Mouse (Mus musculus) lung, embryonic 14.5 days (tissue): ENCODE results near the gene Clcn2. TPM values are rescaled to one million over a fixed set of nuclear protein-coding genes. Genes with fewer than 3 reads are reported as not detected.

Experiments used
- ATAC-seq: fragments of 200-750 bp; cut with Nextera tagmentation; 2 replicates; pipeline ENCODE4 v1.8.0; 2017; ENCODE audit warnings: mild to moderate bottlenecking, moderate TSS enrichment, moderate library complexity; ENCODE audit not compliant: insufficient read depth
- DNase-seq: peaks from one replicate; pipeline ENCODE4 v3.0.0-alpha.2; 2015
- H3K27ac ChIP-seq: fragments of 300-500 bp; sonication (generic); 2 replicates; pipeline ENCODE4 v1.5.1; 2014; ENCODE audit warnings: low read depth, mild to moderate bottlenecking, moderate library complexity
- H3K27me3 ChIP-seq: fragments of 300-500 bp; sonication (generic); 2 replicates; pipeline ENCODE4 v1.6.1; 2014; ENCODE audit warnings: low read length, control low read depth; ENCODE audit not compliant: insufficient read depth
- H3K36me3 ChIP-seq: fragments of 300-500 bp; sonication (generic); 2 replicates; pipeline ENCODE4 v1.6.1; 2014; ENCODE audit warnings: control low read depth; ENCODE audit not compliant: insufficient read depth
- H3K4me1 ChIP-seq: fragments of 300-500 bp; sonication (generic); 2 replicates; pipeline ENCODE4 v1.6.1; 2014; ENCODE audit warnings: antibody characterized with exemption, control low read depth; ENCODE audit not compliant: insufficient read depth
- H3K4me2 ChIP-seq: fragments of 300-500 bp; sonication (generic); 2 replicates; pipeline ENCODE4 v1.6.1; 2014; ENCODE audit warnings: mild to moderate bottlenecking
- H3K4me3 ChIP-seq: fragments of 300-500 bp; sonication (generic); 2 replicates; pipeline ENCODE4 v1.5.1; 2014; ENCODE audit warnings: low read depth, low read length
- H3K9ac ChIP-seq: fragments of 300-500 bp; sonication (generic); 2 replicates; pipeline ENCODE4 v1.6.1; 2014
- H3K9me3 ChIP-seq: fragments of 300-500 bp; sonication (generic); 2 replicates; pipeline ENCODE4 v1.6.1; 2016; ENCODE audit warnings: low read depth, low read length, control low read depth
- CTCF ChIP-seq: IDR thresholded peaks from 2 replicates; pipeline ENCODE4 v1.5.1; 2016; ENCODE audit warnings: antibody characterized with exemption, low read depth
- WGBS: fragments of 180-500 bp; shearing (Covaris S2); extraction: QIAGEN DNeasy Blood & Tissue Kit; methylation state at CpG from one replicate; pipeline ENCODE4 v1.1.7; 2014; 5-methylcytosine and 5-hydroxymethylcytosine counted together
- polyA plus RNA-seq: library from polyadenylated mRNA; unstranded; fragments of >200 nt; fragmentation: Nextera tagmentation; extraction: Ambion mirVana; gene quantifications from 2 replicates; pipeline ENCODE4 v1.2.1, GENCODE M21; 2014

The Clcn2 gene
- polyA plus RNA-seq, 1 experiment from 2014 or later, result 10.1 TPM

DNA sequence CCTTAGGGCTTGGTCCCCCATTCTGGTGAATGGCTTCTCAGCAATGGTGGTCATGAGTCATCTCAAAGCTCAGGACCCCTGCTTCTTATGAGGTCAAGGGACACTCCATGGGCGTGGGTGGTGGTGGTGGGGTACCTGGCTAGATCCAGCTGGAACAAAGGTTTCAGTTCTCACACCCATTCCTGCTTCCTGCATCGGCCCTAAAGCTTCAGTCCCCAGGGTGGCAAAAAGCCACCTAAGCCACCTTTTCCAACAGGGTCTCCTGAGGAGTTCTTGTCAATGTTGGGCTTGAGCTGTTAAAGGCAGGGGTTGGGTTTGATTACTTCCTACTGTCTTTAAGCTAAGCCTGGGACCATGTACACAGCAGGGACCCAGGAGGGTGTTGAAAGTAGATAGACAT is 2.4 kb downstream of the Clcn2 start:
- H3K4me2 ChIP-seq, result peak overlapping the region; percentile 89
- H3K9me3 ChIP-seq, result no peaks in the 10 kb centered on the region
- peaks cover 23% of the 10 kb centered on the region for H3K36me3 ChIP-seq
- WGBS, result 61% methylated on average over 2 of the region's 2 CpGs
- DNase-seq, result no peak
- peaks cover 9% of the 10 kb centered on the region for H3K4me1 ChIP-seq
- peak overlapping the region; percentile 67 for H3K9ac ChIP-seq
- H3K4me3 ChIP-seq, result peak overlapping the region; percentile 61
- H3K27me3 ChIP-seq, result no peaks in the 10 kb centered on the region
- no peak for TF ChIP-seq CTCF
- ATAC-seq, result no peak
- no peak overlapping the region for H3K27ac ChIP-seq

DNA sequence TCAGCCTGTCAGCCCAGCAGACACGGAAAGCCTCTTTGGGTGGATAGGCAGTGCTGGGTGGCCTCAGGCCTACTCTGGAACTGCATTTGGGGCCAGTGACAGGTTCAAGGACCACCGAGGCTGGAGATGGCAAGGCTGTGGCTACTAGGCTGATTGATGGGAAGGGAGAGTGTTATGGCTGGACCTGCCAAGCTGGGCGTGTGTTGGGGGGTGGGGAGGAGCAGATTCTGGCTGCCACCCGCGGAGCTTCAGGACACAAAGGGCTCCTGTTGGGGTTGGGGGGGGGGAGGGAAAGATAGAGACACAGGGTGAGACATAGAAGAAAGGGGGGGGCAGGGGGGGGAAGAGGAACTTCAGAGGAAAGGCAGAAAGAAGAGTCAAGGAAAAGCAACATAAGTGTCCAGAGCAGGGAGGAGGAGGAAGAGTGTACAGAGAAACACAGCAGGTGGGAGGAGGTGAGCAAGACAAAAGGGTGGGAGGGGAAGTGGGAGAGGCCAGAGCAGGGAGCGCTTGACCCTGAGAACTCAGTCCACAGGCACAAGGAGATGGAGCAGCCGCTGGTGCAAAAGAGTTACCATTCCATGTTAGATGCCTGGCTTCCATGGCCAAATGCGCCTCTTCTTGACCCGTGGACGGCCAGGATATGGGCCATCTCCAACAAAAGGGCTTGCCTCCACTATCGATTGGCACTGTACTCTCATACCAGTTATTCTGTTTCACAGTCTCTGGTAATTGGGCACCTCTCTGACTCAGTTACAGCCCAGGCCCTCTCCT is 3.1 kb downstream of the Clcn2 start:
- 34% methylated on average over 11 of the region's 11 CpGs for WGBS

GRCm38 (mm10) chr16:20712889-20713288 is 4.7 kb downstream of the Clcn2 start:
- Histone ChIP-seq H3K4me2 (no peak overlapping the region), H3K9ac (no peak overlapping the region), H3K36me3 (peaks cover 26% of the 10 kb centered on the region), H3K27ac (no peak overlapping the region), H3K27me3 (no peaks in the 10 kb centered on the region), H3K4me1 (peaks cover 9% of the 10 kb centered on the region), H3K9me3 (no peaks in the 10 kb centered on the region), H3K4me3 (no peak overlapping the region)
- no peak for ATAC-seq
- no peak for DNase-seq
- no peak for TF ChIP-seq CTCF
- 81% methylated on average over 7 of the region's 7 CpGs for WGBS

More for the DNA sequence above, 3.1 kb downstream of the Clcn2 start:
- peak overlapping the region; percentile 89 for H3K4me2 ChIP-seq
- peak overlapping the region; percentile 61 for H3K4me3 ChIP-seq
- H3K4me1 ChIP-seq, result peaks cover 9% of the 10 kb centered on the region
- no peak for TF ChIP-seq CTCF
- no peak overlapping the region; the same call in 1 of the 2 replicates for H3K9ac ChIP-seq
- H3K27ac ChIP-seq, result no peak overlapping the region
- DNase-seq (no peak), ATAC-seq (no peak)
- no peaks in the 10 kb centered on the region for H3K9me3 ChIP-seq
- no peaks in the 10 kb centered on the region for H3K27me3 ChIP-seq
- H3K36me3 ChIP-seq, result peaks cover 22% of the 10 kb centered on the region

GRCm38 (mm10) chr16:20712190-20712589 is 5.4 kb downstream of the Clcn2 start:
- ATAC-seq (no peak), DNase-seq (no peak)
- H3K36me3 ChIP-seq, result peaks cover 31% of the 10 kb centered on the region
- no peak overlapping the region for H3K9ac ChIP-seq
- no peak for TF ChIP-seq CTCF
- peaks cover 9% of the 10 kb centered on the region for H3K4me1 ChIP-seq
- no peaks in the 10 kb centered on the region for H3K27me3 ChIP-seq
- no peak overlapping the region for H3K27ac ChIP-seq
- no peak overlapping the region for H3K4me2 ChIP-seq
- WGBS, result 78% methylated on average over 9 of the region's 9 CpGs
- no peak overlapping the region for H3K4me3 ChIP-seq
- no peaks in the 10 kb centered on the region for H3K9me3 ChIP-seq

DNA sequence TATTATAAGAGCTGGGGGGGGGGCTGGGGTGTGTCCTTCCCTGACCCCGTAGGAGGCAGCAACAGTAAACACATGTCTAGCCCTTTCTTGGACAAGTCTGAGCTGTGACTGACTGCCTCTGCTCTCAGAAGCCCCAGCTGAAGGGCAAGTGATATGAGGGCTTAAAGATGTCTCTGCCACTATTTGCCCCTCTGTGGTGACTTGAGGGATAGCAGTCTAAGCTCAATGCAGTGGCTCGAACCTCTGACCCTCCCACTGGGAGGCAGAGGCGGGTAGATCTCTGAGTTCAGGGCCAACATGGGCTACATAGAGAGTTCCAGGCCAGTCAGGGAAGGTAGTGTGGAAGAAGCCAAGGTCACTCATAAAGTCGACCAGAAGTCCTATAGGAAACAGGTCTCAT is 6.7 kb downstream of the Clcn2 start:
- no peaks in the 10 kb centered on the region for H3K27me3 ChIP-seq
- no peak overlapping the region for H3K27ac ChIP-seq
- WGBS, result 71% methylated on average over 4 of the region's 4 CpGs
- H3K4me3 ChIP-seq, result no peak overlapping the region
- H3K9me3 ChIP-seq, result no peaks in the 10 kb centered on the region
- H3K4me1 ChIP-seq, result peaks cover 9% of the 10 kb centered on the region
- TF ChIP-seq CTCF, result no peak
- ATAC-seq (no peak), DNase-seq (no peak)
- peaks cover 35% of the 10 kb centered on the region for H3K36me3 ChIP-seq
- H3K9ac ChIP-seq, result no peak overlapping the region
- H3K4me2 ChIP-seq, result no peak overlapping the region

- 90% methylated on average over 11 of the region's 11 CpGs for WGBS
- ATAC-seq, result no peak
- Histone ChIP-seq H3K4me2 (no peak overlapping the region), H3K4me1 (peaks cover 9% of the 10 kb centered on the region), H3K36me3 (peaks cover 35% of the 10 kb centered on the region), H3K27ac (no peak overlapping the region), H3K9ac (no peak overlapping the region), H3K27me3 (no peaks in the 10 kb centered on the region), H3K9me3 (no peaks in the 10 kb centered on the region), H3K4me3 (no peak overlapping the region)
- TF ChIP-seq CTCF, result no peak
- no peak for DNase-seq
These were observed 7.2 kb downstream of the Clcn2 start for GRCm38 (mm10) chr16:20710370-20710769.

DNA sequence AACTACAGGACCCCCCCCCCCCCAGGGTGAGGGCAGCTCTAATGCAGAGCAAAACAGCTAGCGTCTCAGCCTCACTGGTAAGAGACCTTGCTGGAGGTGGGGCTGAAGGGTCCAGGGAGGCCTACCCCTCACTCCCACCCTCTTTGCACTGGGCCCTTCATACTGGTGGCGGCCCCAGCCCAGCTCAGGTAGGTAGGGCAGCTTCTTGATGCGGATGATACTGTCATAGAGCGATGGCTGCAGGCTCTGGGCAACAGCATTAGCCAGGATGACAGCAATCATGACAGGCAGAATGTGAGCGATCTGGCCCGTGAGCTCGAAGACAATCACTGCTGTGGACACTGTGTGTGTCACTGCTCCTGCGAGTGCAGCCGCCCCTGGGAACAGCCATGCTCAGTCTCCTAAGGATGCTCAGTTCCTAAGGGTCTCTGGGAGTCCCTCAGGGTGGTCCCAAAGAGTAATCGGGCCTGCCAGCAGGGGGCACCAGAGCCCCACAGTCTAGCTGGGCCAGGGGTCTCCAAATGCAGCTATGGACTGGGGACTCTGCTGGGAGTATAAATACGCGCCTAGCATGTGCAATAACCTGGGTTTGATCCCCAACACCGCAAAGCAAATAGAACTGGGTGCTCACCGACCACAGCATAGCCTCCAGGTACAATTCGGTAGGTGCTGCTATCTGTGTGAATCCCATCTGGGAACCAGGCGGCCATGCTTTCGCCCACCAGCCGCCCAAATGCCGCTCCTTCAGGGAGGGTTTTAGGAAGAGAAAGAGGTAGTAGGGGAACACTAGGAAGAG is 8.4 kb downstream of the Clcn2 start:
- Histone ChIP-seq H3K4me3 (no peak overlapping the region), H3K27me3 (no peaks in the 10 kb centered on the region), H3K36me3 (peaks cover 35% of the 10 kb centered on the region), H3K4me2 (no peak overlapping the region), H3K9ac (no peak overlapping the region), H3K27ac (no peak overlapping the region), H3K4me1 (no peaks in the 10 kb centered on the region), H3K9me3 (no peaks in the 10 kb centered on the region)
- WGBS, result 73% methylated on average over 19 of the region's 19 CpGs
- TF ChIP-seq CTCF, result peak; percentile 78
- no peak; the same call in 1 of the 2 replicates for ATAC-seq
- peak; percentile 77 for DNase-seq
